Mouse (Mus musculus): ENCODE results near the gene Ip6k2. TPM values are rescaled to one million over a fixed set of nuclear protein-coding genes. Genes with fewer than 3 reads are reported as not detected.

Ip6k2 gene
- 45.5 TPM for polyA plus RNA-seq (2012; fragmentation: generic; extraction: Trizol)

- H3K79me2 ChIP-seq (ENCODE audit: control insufficient read depth, insufficient read depth): peaks cover 51% of the 10 kb centered on the region
- H3K4me3 ChIP-seq: peak within 1 kb of the TSS; percentile 95
- peak within 1 kb of the TSS; percentile 91 for H3K4me2 ChIP-seq (ENCODE audit: low read depth)
- peaks cover 12% of the 10 kb centered on the region for H3K36me3 ChIP-seq (ENCODE audit: control insufficient read depth, insufficient read depth)
- no peak for TF ChIP-seq TCF3 (IDR thresholded peaks at IDR 0.05; ENCODE audit: insufficient read length, low read depth)
- TF ChIP-seq POLR2AphosphoS2 (IDR thresholded peaks at IDR 0.05; ENCODE audit: insufficient read length, low read depth): peak; percentile 76
- TF ChIP-seq POLR2A (IDR thresholded peaks at IDR 0.05; ENCODE audit: insufficient read length, low read depth): peak; percentile 69
- H3ac ChIP-seq (ENCODE audit: control insufficient read depth, insufficient read length): peak within 1 kb of the TSS; percentile 82
- H3K27me3 ChIP-seq (ENCODE audit: control insufficient read depth, insufficient read depth, insufficient read length): no peaks in the 10 kb centered on the region
Measured at GRCm38 (mm10) chr9:108783548-108784463, at the start of gene Ip6k2. Gene Ip6k2, plus strand, starts transcription at chr9:108783796.

GRCm38 (mm10) chr9:108734626-108735025, 49.0 kb upstream of the Ip6k2 start:
- no peak for TF ChIP-seq CEBPB (IDR thresholded peaks at IDR 0.05; ENCODE audit: insufficient read depth, poor library complexity, severe bottlenecking)
- TF ChIP-seq USF1 (IDR thresholded peaks at IDR 0.05; ENCODE audit: low read depth): no peak
- no peak for TF ChIP-seq MYOG (IDR thresholded peaks at IDR 0.05; ENCODE audit: control insufficient read depth in 1 of 3, insufficient read depth in 1 of 3, insufficient read length in 2 of 3, low read depth in 2 of 3)
- no peak for TF ChIP-seq TCF3 (IDR thresholded peaks at IDR 0.05; ENCODE audit: insufficient read length, low read depth)
- no peak for TF ChIP-seq E2F4 (IDR thresholded peaks at IDR 0.05; ENCODE audit: insufficient read depth)
- TF ChIP-seq POLR2A (IDR thresholded peaks at IDR 0.05; ENCODE audit: insufficient read length, low read depth): no peak
- no peak for TF ChIP-seq REST (IDR thresholded peaks at IDR 0.05; ENCODE audit: insufficient read depth, insufficient read length)
- no peak for TF ChIP-seq TCF12 (IDR thresholded peaks at IDR 0.05; ENCODE audit: insufficient read depth, poor library complexity, severe bottlenecking)
- no peak for TF ChIP-seq POLR2AphosphoS2 (IDR thresholded peaks at IDR 0.05; ENCODE audit: insufficient read length, low read depth)
- TF ChIP-seq MYOD1 (IDR thresholded peaks at IDR 0.05; ENCODE audit: control insufficient read depth in 1 of 3, insufficient read length in 2 of 3, low read depth in 2 of 3): no peak
- TF ChIP-seq MAX (IDR thresholded peaks at IDR 0.05; ENCODE audit: low read depth): no peak
- no peak for TF ChIP-seq SRF (IDR thresholded peaks at IDR 0.05; ENCODE audit: control insufficient read depth, insufficient read length, low read depth)
- H3K79me2 ChIP-seq (ENCODE audit: control insufficient read depth, insufficient read depth): no peaks in the 10 kb centered on the region
- peaks cover 7% of the 10 kb centered on the region for H3K36me3 ChIP-seq (ENCODE audit: control insufficient read depth, insufficient read depth)

GRCm38 (mm10) chr9:108739239-108739638, 44.4 kb upstream of the Ip6k2 start:
- peak in 2 of 3 experiments; percentile 27 to 60 for TF ChIP-seq MYOG (IDR thresholded peaks at IDR 0.05; ENCODE audit: control insufficient read depth in 1 of 3, insufficient read depth in 1 of 3, insufficient read length in 2 of 3, low read depth in 2 of 3)
- TF ChIP-seq SRF (IDR thresholded peaks at IDR 0.05; ENCODE audit: control insufficient read depth, insufficient read length, low read depth): no peak
- TF ChIP-seq MAX (IDR thresholded peaks at IDR 0.05; ENCODE audit: low read depth): no peak
- no peak for TF ChIP-seq TCF3 (IDR thresholded peaks at IDR 0.05; ENCODE audit: insufficient read length, low read depth)
- TF ChIP-seq TCF12 (IDR thresholded peaks at IDR 0.05; ENCODE audit: insufficient read depth, poor library complexity, severe bottlenecking): peak; percentile 10
- peak in 2 of 3 experiments; percentile 64 to 74 for TF ChIP-seq MYOD1 (IDR thresholded peaks at IDR 0.05; ENCODE audit: control insufficient read depth in 1 of 3, insufficient read length in 2 of 3, low read depth in 2 of 3)
- Histone ChIP-seq H3ac (ENCODE audit: control insufficient read depth, insufficient read length) (no peak overlapping the region), H3K4me2 (ENCODE audit: low read depth) (peak overlapping the region; percentile 60), H3K27me3 (ENCODE audit: control insufficient read depth, insufficient read depth, insufficient read length) (no peaks in the 10 kb centered on the region), H3K79me2 (ENCODE audit: control insufficient read depth, insufficient read depth) (no peaks in the 10 kb centered on the region), H3K4me3 (no peak overlapping the region), H3K36me3 (ENCODE audit: control insufficient read depth, insufficient read depth) (peaks cover 2% of the 10 kb centered on the region)

More at GRCm38 (mm10) chr9:108734626-108735025, 49.0 kb upstream of the Ip6k2 start:
- H3K4me3 ChIP-seq: no peak overlapping the region
- H3K27me3 ChIP-seq (ENCODE audit: control insufficient read depth, insufficient read depth, insufficient read length): no peaks in the 10 kb centered on the region
- no peak overlapping the region for H3K4me2 ChIP-seq (ENCODE audit: low read depth)
- no peak overlapping the region for H3ac ChIP-seq (ENCODE audit: control insufficient read depth, insufficient read length)

- Histone ChIP-seq H3K4me3 (no peak overlapping the region), H3K4me2 (ENCODE audit: low read depth) (peak overlapping the region; percentile 30), H3K36me3 (ENCODE audit: control insufficient read depth, insufficient read depth) (peaks cover 7% of the 10 kb centered on the region), H3ac (ENCODE audit: control insufficient read depth, insufficient read length) (no peak overlapping the region), H3K79me2 (ENCODE audit: control insufficient read depth, insufficient read depth) (no peaks in the 10 kb centered on the region), H3K27me3 (ENCODE audit: control insufficient read depth, insufficient read depth, insufficient read length) (no peaks in the 10 kb centered on the region)
- TF ChIP-seq USF1 (IDR thresholded peaks at IDR 0.05; ENCODE audit: low read depth) (no peak), POLR2A (IDR thresholded peaks at IDR 0.05; ENCODE audit: insufficient read length, low read depth) (no peak)
Measured at GRCm38 (mm10) chr9:108740062-108740461, 43.5 kb upstream of the Ip6k2 start.

GRCm38 (mm10) chr9:108742048-108742447, 41.5 kb upstream of the Ip6k2 start:
- H3K79me2 ChIP-seq (ENCODE audit: control insufficient read depth, insufficient read depth): no peaks in the 10 kb centered on the region
- no peak overlapping the region for H3ac ChIP-seq (ENCODE audit: control insufficient read depth, insufficient read length)
- TF ChIP-seq REST (IDR thresholded peaks at IDR 0.05; ENCODE audit: insufficient read depth, insufficient read length): peak; percentile 61
- TF ChIP-seq MYOG (IDR thresholded peaks at IDR 0.05; ENCODE audit: control insufficient read depth in 1 of 3, insufficient read depth in 1 of 3, insufficient read length in 2 of 3, low read depth in 2 of 3): no peak
- no peak for TF ChIP-seq TCF12 (IDR thresholded peaks at IDR 0.05; ENCODE audit: insufficient read depth, poor library complexity, severe bottlenecking)
- no peak for TF ChIP-seq USF1 (IDR thresholded peaks at IDR 0.05; ENCODE audit: low read depth)
- TF ChIP-seq E2F4 (IDR thresholded peaks at IDR 0.05; ENCODE audit: insufficient read depth): no peak
- no peak for TF ChIP-seq POLR2AphosphoS2 (IDR thresholded peaks at IDR 0.05; ENCODE audit: insufficient read length, low read depth)
- H3K4me3 ChIP-seq: no peak overlapping the region
- no peak overlapping the region for H3K4me2 ChIP-seq (ENCODE audit: low read depth)
- peaks cover 16% of the 10 kb centered on the region for H3K36me3 ChIP-seq (ENCODE audit: control insufficient read depth, insufficient read depth)
- H3K27me3 ChIP-seq (ENCODE audit: control insufficient read depth, insufficient read depth, insufficient read length): no peaks in the 10 kb centered on the region
